Mouse (Mus musculus): Measurements from ENCODE around the gene Fsd2.
A peak's percentile ranks its signal among the peaks of the same experiment; 100 is the strongest.

The Fsd2 gene

DNA sequence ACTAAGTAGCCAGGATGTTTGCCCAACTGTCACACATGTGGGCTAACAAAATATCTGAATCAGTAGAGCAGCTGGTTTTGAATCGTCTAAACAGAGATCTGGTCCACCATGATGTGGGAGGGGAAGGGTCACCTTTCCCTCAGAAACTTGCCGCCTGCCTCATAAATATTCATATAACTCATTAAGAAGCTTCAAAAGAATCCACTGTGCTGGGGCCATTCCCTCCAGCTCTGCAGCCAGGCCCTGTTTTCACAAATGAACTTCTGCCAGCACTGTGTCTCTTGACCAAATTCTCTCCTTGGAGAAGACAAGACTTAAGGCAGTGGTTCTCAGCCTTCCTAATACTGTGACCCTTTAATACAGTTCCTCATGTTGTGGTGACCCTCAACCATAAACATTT, 27.2 kb downstream of the Fsd2 start:
- DNase-seq, result no peak

DNA sequence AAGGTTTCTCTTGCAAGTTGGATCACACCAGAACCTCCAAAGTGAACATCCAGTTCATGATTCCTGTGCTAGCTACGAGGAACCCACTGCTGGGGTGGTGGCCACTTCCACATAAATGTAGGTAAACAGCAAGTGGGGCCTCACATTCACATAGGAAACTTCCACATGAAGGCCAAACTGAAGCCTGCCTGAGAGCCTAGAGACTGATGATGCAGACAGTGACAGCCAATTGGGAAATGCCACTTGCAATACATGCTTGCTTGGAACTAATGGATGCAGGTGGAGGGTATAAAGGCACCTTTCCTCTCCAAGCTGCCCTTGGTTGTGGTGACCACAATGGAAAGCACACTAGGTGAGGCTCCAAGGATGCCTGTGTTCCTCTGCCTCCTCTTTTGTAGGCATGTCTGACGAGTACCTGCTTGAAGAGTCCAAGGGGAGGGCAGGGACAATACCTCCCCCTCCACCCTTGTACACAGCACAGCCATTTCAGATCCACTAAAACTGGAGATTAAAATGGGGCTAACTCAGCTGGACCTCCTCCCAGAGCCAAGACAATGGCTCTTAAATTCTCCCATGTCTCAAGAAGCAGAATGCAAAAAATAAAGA, 28.6 kb downstream of the Fsd2 start:
- peak in 1 of 2 experiments; percentile 30 for DNase-seq

DNA sequence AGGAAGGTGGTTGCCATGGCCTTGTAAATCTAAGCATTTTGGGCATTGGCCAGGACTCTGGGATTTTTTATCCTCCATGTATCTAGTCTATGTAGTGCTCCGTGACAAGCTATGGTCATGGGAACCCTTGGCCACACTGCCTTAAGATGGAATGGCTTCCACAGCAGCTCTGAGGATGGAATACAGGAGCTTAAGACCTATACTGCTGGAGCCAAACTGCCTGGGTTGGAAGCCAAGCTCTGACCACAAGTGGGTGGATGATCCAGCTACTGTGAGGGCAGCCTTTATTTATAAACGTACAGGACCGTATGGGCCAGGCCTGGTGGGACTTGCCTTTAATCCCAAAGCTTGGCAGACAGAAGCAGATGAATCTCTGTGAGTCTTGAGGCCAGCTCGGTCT, 30.3 kb downstream of the Fsd2 start:
- DNase-seq, result no peak

GRCm38 (mm10) chr7:81531462-81531861, 35.3 kb downstream of the Fsd2 start:
- DNase-seq, result no peak

GRCm38 (mm10) chr7:81528918-81529317, 37.8 kb downstream of the Fsd2 start:
- DNase-seq, result no peak

DNA sequence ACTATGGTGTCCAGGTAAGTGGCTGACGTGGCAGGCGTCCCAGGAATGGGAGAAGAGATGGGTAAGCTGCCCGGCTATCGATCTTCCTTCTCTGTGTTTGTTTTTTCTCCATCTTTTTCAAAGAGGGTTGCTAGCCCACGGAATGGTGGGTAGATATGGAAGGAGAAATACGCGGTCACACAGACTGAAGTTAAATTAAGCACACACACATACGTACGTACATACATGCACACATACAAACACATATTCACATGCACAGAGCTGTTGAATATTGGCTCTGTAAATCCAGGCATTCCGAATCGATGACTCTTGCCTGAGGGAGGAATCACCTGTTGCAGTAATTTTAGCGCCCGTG, 43.1 kb downstream of the Fsd2 start:
- DNase-seq, result no peak

- DNase-seq, result peak; percentile 90 to 92
Measured at GRCm38 (mm10) chr7:81523008-81523662, 43.6 kb downstream of the Fsd2 start.

GRCm38 (mm10) chr7:81516154-81517030, 50.4 kb downstream of the Fsd2 start:
- DNase-seq, result peak; percentile 42 to 47

- peak; percentile 22 to 60 for DNase-seq
Measured at GRCm38 (mm10) chr7:81514906-81515590, 51.7 kb downstream of the Fsd2 start.

GRCm38 (mm10) chr7:81501050-81501449, 65.7 kb downstream of the Fsd2 start:
- DNase-seq, result no peak

GRCm38 (mm10) chr7:81498181-81498580, 68.6 kb downstream of the Fsd2 start, which contains the start of gene BC048679:
TSS of gene BC048679 (minus strand) at chr7:81498281.
- DNase-seq, result no peak

GRCm38 (mm10) chr7:81497171-81497570, 69.6 kb downstream of the Fsd2 start:
- DNase-seq, result no peak

DNA sequence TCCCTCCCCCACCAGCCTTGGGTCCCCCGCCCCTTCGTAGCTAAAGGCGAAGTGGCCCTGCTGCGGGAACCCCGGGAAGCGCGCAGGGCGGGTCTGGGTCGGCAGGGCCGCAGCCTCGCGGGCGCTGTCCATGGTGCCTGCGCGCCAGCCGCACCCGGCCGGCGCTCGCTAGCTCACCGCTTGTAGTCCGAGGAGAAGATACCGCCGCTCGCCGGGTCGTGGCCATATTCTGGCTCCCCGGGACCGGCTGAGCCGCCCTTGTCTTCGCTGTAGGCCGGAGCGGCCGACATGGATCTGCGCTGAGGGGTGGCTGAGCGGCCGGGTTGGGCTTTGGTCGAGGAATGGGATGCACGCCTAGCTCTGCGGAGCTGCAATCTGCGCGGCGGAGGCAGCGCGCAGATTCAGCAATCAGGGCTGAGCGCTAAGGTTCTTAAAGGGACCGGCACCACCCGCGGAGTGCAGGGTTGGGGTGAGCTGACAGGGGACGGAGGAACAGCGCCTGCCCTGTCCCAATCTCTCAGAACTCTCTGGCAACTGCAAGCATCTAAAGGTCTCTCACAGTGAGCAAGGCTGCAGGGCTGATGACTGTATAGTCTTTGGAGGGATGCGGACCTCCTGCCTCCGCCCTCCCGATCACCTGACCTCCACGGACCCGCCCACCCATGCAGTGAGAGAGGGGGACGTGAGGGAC, 73.3 kb downstream of the Fsd2 start, which contains the start of gene Ap3b2:
Ap3b2 (minus strand) TSS at position 595 of the 691 bp plus-strand sequence.
- DNase-seq, result peak; percentile 34 to 82

GRCm38 (mm10) chr7:81492628-81493027, 74.1 kb downstream of the Fsd2 start:
- DNase-seq, result no peak

- no peak for DNase-seq
Measured at GRCm38 (mm10) chr7:81489649-81490048, 77.1 kb downstream of the Fsd2 start.

All from kidney, postnatal 36 days (tissue).